Mouse (Mus musculus): ENCODE measurements around the gene Pdgfb. TPM values are rescaled to one million over a fixed set of nuclear protein-coding genes. Genes with fewer than 3 reads are reported as not detected.
A peak's percentile ranks its signal among the peaks of the same experiment; 100 is the strongest.

Gene Pdgfb
- polyA plus RNA-seq, 2 experiments from 2014 or later = 0.68 to 1.1 TPM

- no peak for ATAC-seq
Measured at GRCm38 (mm10) chr15:80034366-80034765, 19.6 kb upstream of the Pdgfb start.

GRCm38 (mm10) chr15:80031133-80031532 lies 16.4 kb upstream of the Pdgfb start:
- no peak for ATAC-seq

GRCm38 (mm10) chr15:80030399-80030798 lies 15.6 kb upstream of the Pdgfb start:
- ATAC-seq = no peak

- no peak for ATAC-seq
Measured at GRCm38 (mm10) chr15:80028862-80029261, 14.1 kb upstream of the Pdgfb start.

- no peak for ATAC-seq
Measured at GRCm38 (mm10) chr15:80026689-80027353, 12.0 kb upstream of the Pdgfb start.

GRCm38 (mm10) chr15:80026061-80026460 lies 11.3 kb upstream of the Pdgfb start:
- no peak for ATAC-seq

- ATAC-seq = peak; percentile 80
Measured at GRCm38 (mm10) chr15:80025615-80026014, 10.8 kb upstream of the Pdgfb start.

- ATAC-seq = no peak
Measured at GRCm38 (mm10) chr15:80024331-80025313, 9.8 kb upstream of the Pdgfb start.

GRCm38 (mm10) chr15:80020516-80020915 lies 5.7 kb upstream of the Pdgfb start:
- ATAC-seq = no peak

GRCm38 (mm10) chr15:80019625-80020024 lies 4.8 kb upstream of the Pdgfb start:
- no peak for ATAC-seq

- no peak for ATAC-seq
Measured at GRCm38 (mm10) chr15:80019220-80019619, 4.4 kb upstream of the Pdgfb start.

GRCm38 (mm10) chr15:80016563-80017301 lies 2.0 kb upstream of the Pdgfb start:
- no peak for ATAC-seq

GRCm38 (mm10) chr15:80015211-80015952 lies 605 bp upstream of the Pdgfb start:
- ATAC-seq = no peak

GRCm38 (mm10) chr15:80014031-80014320 lies 801 bp downstream of the Pdgfb start:
- no peak for ATAC-seq

GRCm38 (mm10) chr15:80013256-80014030 lies 1.3 kb downstream of the Pdgfb start:
- ATAC-seq = no peak

GRCm38 (mm10) chr15:80012527-80013201 lies 2.1 kb downstream of the Pdgfb start:
- ATAC-seq = peak; percentile 47

- ATAC-seq = peak; percentile 60
Measured at GRCm38 (mm10) chr15:80011778-80012526, 2.8 kb downstream of the Pdgfb start.

GRCm38 (mm10) chr15:80011194-80011593 lies 3.6 kb downstream of the Pdgfb start:
- ATAC-seq = no peak

GRCm38 (mm10) chr15:80010182-80010558 lies 4.6 kb downstream of the Pdgfb start:
- no peak for ATAC-seq
